Mouse (Mus musculus): ENCODE data around the gene Olfr1535.

Olfr1535 gene

GRCm38 (mm10) chr13:21559793-21560192 is at the start of gene Olfr1535:
Olfr1535 (minus strand) TSS chr13:21559893.
- CTCF ChIA-PET = no interaction called here

GRCm38 (mm10) chr13:21591618-21592017 is 31.9 kb upstream of the Olfr1535 start:
- CTCF ChIA-PET = no interaction called here

GRCm38 (mm10) chr13:21581659-21582058 is 22.0 kb upstream of the Olfr1535 start, which contains the start of gene Olfr1364:
Olfr1364 (minus strand) TSS chr13:21581759.
- CTCF ChIA-PET = no interaction called here

- CTCF ChIA-PET = no interaction called here
Observed at GRCm38 (mm10) chr13:21550416-21551110, 9.1 kb downstream of the Olfr1535 start.

- CTCF ChIA-PET = interaction anchor here (0.7 kb wide), 1 partner anchor 304 kb away, joined by 9 read pairs; no protein-coding TSS in a partner anchor
Observed at GRCm38 (mm10) chr13:21549487-21549886, 10.2 kb downstream of the Olfr1535 start.

GRCm38 (mm10) chr13:21542708-21543107 is 17.0 kb downstream of the Olfr1535 start, which contains the start of gene Olfr1366:
Olfr1366 (minus strand) TSS chr13:21542808.
- CTCF ChIA-PET = no interaction called here

GRCm38 (mm10) chr13:21530781-21531201 is 28.9 kb downstream of the Olfr1535 start, which contains the start of gene Zkscan8:
Zkscan8 (minus strand) TSS chr13:21531120.
- CTCF ChIA-PET = no interaction called here

- CTCF ChIA-PET = no interaction called here
Observed at GRCm38 (mm10) chr13:21530136-21530535, 29.6 kb downstream of the Olfr1535 start.

- CTCF ChIA-PET = no interaction called here
Observed at GRCm38 (mm10) chr13:21506221-21506649, 53.5 kb downstream of the Olfr1535 start.
